Mouse (Mus musculus): ENCODE measurements around the gene Ints6.

The Ints6 gene

DNA sequence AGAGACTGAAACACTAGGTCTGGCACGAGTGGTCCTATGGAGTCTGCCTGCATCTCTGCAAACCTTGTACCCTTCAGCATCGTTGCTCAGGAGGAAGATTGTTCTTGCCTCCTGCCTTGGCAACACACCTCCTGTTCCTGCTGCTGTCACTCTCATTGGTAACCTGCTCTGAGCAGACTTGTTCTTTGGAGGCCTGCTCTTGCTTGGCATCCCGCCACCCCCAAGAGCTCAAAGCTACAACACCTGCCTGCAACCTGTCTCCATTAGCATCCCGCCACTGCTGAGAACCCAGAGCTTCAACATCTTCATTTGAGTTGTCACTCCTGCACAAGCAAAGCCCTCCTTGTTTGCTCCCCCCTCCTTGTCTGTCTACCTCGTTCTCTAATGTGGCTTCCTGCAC is 133.0 kb downstream of the Ints6 start:
- no peak for DNase-seq (ENCODE audit: low read depth, low spot score)

Measured in forelimb bud, embryonic 11.5 days (tissue).